Mouse (Mus musculus) kidney, adult 2 months (tissue): ENCODE measurements around the gene Grin2c. TPM values are rescaled to one million over a fixed set of nuclear protein-coding genes. Genes with fewer than 3 reads are reported as not detected.

ENCODE experiments used
- DNase-seq: peaks from one replicate; pipeline ENCODE4 v3.0.0; 2021
- H3K27ac ChIP-seq: fragments of 200-500 bp; 2 replicates; pipeline ENCODE4 v1.5.1; 2012; ENCODE audit warnings: low read depth, low read length, control low read depth, inconsistent platforms; ENCODE audit not compliant: insufficient read depth
- H3K27me3 ChIP-seq: fragments of 200-500 bp; replicated peaks from 2 replicates; pipeline ENCODE4 v1.6.1; 2012; ENCODE audit warnings: mild to moderate bottlenecking, moderate library complexity, low read length, inconsistent platforms; ENCODE audit not compliant: control insufficient read depth, insufficient read depth
- H3K36me3 ChIP-seq: fragments of 200-500 bp; 2 replicates; pipeline ENCODE4 v1.6.1; 2012; ENCODE audit warnings: mild to moderate bottlenecking, moderate library complexity, low read length, inconsistent platforms; ENCODE audit not compliant: control insufficient read depth, insufficient read depth
- H3K4me1 ChIP-seq: fragments of 200-500 bp; 2 replicates; pipeline ENCODE4 v1.6.1; 2011; ENCODE audit warnings: low read length; ENCODE audit not compliant: control insufficient read depth, insufficient read depth
- H3K4me3 ChIP-seq: fragments of 200-500 bp; 2 replicates; pipeline ENCODE4 v1.5.1; 2011; ENCODE audit warnings: mild to moderate bottlenecking, low read depth, low read length, control low read depth; ENCODE audit not compliant: insufficient read depth
- CTCF ChIP-seq: fragments of 200-500 bp; conservative IDR thresholded peaks from 2 replicates; pipeline ENCODE4 v1.5.1; 2011; ENCODE audit warnings: low read depth, mild to moderate bottlenecking, control low read depth, low read length, moderate library complexity, mixed read lengths; ENCODE audit not compliant: insufficient read depth, insufficient read length
- POLR2A ChIP-seq: fragments of 200-500 bp; IDR thresholded peaks from one replicate; pipeline ENCODE4 v1.6.1; 2011; ENCODE audit warnings: low read depth, low read length, control low read depth
- WGBS: fragments of 180-500 bp; shearing (Covaris S2); methylation state at CpG from one replicate; pipeline ENCODE4 v1.1.7; 2018; 5-methylcytosine and 5-hydroxymethylcytosine counted together
- polyA plus RNA-seq: library from polyadenylated mRNA; depleted of rRNA; stranded (reverse); fragments of >200 nt; gene quantifications from 2 replicates; pipeline ENCODE4 v1.2.3, GENCODE M21; 2012; rRNA removed

Grin2c gene
- polyA plus RNA-seq, 1 experiment, result 0.34 TPM

- H3K27ac ChIP-seq, result no peak overlapping the region
- no peaks in the 10 kb centered on the region for H3K27me3 ChIP-seq
- no peaks in the 10 kb centered on the region for H3K4me1 ChIP-seq
- DNase-seq, result no peak
- no peak overlapping the region for H3K4me3 ChIP-seq
- no peaks in the 10 kb centered on the region; the same call in 1 of the 2 replicates for H3K36me3 ChIP-seq
- WGBS, result 93% methylated on average over 9 of the region's 9 CpGs
- no peak for TF ChIP-seq POLR2A
- TF ChIP-seq CTCF, result no peak
Observed at GRCm38 (mm10) chr11:115202756-115203155, 64.3 kb downstream of the Grin2c start.

DNA sequence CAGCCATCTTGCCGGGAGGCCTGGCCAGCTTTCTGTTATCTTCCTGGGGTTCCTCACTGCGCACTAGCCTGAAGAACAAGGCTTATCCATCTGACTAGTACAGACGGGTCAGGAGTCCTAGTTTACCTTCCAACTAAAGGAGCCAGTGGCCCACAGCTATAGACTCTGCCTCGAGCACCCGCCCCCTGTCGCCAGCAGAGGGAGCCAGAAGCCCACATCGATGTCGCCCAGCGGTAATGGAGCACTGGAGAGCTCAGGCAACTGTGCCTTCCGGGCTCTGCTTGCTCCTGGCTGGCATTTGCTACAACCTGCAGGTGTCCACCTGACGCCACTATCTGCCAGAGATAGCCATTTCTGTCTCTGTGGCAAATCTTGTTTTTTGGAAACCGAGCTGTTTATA, 64.7 kb downstream of the Grin2c start:
- Histone ChIP-seq H3K36me3 (no peaks in the 10 kb centered on the region; the same call in 1 of the 2 replicates), H3K27me3 (no peaks in the 10 kb centered on the region), H3K4me3 (no peak overlapping the region), H3K27ac (no peak overlapping the region), H3K4me1 (no peaks in the 10 kb centered on the region)
- WGBS, result 21% methylated on average over 12 of the region's 12 CpGs
- TF ChIP-seq POLR2A, result no peak
- TF ChIP-seq CTCF, result peak; percentile 97
- peak; percentile 81 for DNase-seq

DNA sequence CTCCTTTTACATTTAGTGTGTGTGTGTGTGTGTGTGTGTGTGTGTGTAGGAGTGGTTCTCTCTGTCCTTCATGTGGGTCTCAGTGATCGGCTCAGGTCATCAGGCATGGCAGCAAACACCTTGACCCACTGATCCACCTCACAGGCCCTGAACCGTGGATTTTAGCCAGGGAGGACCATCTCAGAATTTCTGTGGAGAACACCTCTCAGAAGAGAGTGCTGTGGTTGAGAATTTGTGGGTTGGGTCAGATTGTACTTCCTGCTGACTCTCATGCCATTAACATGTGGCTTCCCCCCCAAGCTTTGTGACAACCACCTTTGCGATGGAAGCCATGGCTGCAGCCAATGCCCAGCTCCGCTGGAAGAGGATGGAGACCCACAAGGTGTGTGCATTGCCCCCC, 66.5 kb downstream of the Grin2c start:
- no peak overlapping the region for H3K27ac ChIP-seq
- DNase-seq, result no peak
- TF ChIP-seq CTCF (no peak), POLR2A (no peak)
- H3K36me3 ChIP-seq, result no peaks in the 10 kb centered on the region; the same call in 1 of the 2 replicates
- H3K4me3 ChIP-seq, result no peak overlapping the region
- 82% methylated on average over 4 of the region's 4 CpGs for WGBS
- no peaks in the 10 kb centered on the region for H3K4me1 ChIP-seq
- H3K27me3 ChIP-seq, result no peaks in the 10 kb centered on the region

Other genes with a start within 250 kb of the Grin2c start
- gene Cd300ld4, start 240.2 kb downstream of the Grin2c start, polyA plus RNA-seq, result 2.3 TPM in 1 of 2 replicates, not detected in the other
- 0.86 and 3.6 TPM in 2 replicates for gene Cd300ld5, start 229.5 kb downstream of the Grin2c start, polyA plus RNA-seq
- gene Cd300ld3, start 218.8 kb downstream of the Grin2c start, polyA plus RNA-seq, result 8.1 and 15.8 TPM in 2 replicates
- gene Cd300e, start 205.1 kb downstream of the Grin2c start, polyA plus RNA-seq, result 0.12 and 0.13 TPM in 2 replicates
- gene Rab37, start 175.8 kb downstream of the Grin2c start, polyA plus RNA-seq, result 0.42 and 1.1 TPM in 2 replicates
- gene Cd300lf, start 133.3 kb downstream of the Grin2c start, polyA plus RNA-seq, result 0.29 and 1.2 TPM in 2 replicates
- gene Slc9a3r1, start 103.9 kb downstream of the Grin2c start, polyA plus RNA-seq, result 229 and 239 TPM in 2 replicates
- 13.0 and 14.8 TPM in 2 replicates for gene Tmem104, start 79.8 kb downstream of the Grin2c start, polyA plus RNA-seq
- gene Nat9, start 79.4 kb downstream of the Grin2c start, polyA plus RNA-seq, result 32.4 and 35.3 TPM in 2 replicates
- 18.0 and 21.0 TPM in 2 replicates for gene Fdxr, start 9.8 kb upstream of the Grin2c start, polyA plus RNA-seq
- 14.0 and 18.1 TPM in 2 replicates for gene Fads6, start 30.4 kb upstream of the Grin2c start, polyA plus RNA-seq
- not detected in 2 replicates for gene Otop2, start 39.9 kb upstream of the Grin2c start, polyA plus RNA-seq
- 0.04 and 0.05 TPM in 2 replicates for gene Ush1g, start 54.8 kb upstream of the Grin2c start, polyA plus RNA-seq
- 0.07 and 0.13 TPM in 2 replicates for gene Otop3, start 67.5 kb upstream of the Grin2c start, polyA plus RNA-seq
- gene Hid1, start 100.5 kb upstream of the Grin2c start, polyA plus RNA-seq, result 5.4 and 6.1 TPM in 2 replicates
- gene Cdr2l, start 114.7 kb upstream of the Grin2c start, polyA plus RNA-seq, result 5.3 and 5.6 TPM in 2 replicates
- gene Mrpl58, start 136.5 kb upstream of the Grin2c start, polyA plus RNA-seq, result 145 and 146 TPM in 2 replicates
- gene Atp5h, start 152.7 kb upstream of the Grin2c start, polyA plus RNA-seq, result 296 and 478 TPM in 2 replicates
- gene Kctd2, start 152.9 kb upstream of the Grin2c start, polyA plus RNA-seq, result 35.4 and 37.8 TPM in 2 replicates
- 0.28 and 0.37 TPM in 2 replicates for gene Trim80, start 173.3 kb upstream of the Grin2c start, polyA plus RNA-seq
- gene Slc16a5, start 195.2 kb upstream of the Grin2c start, polyA plus RNA-seq, result 31.1 and 42.8 TPM in 2 replicates
- 6.8 and 7.3 TPM in 2 replicates for gene Armc7, start 208.4 kb upstream of the Grin2c start, polyA plus RNA-seq
- 47.6 and 50.5 TPM in 2 replicates for gene Nt5c, start 224.6 kb upstream of the Grin2c start, polyA plus RNA-seq
- 62.9 and 64.9 TPM in 2 replicates for gene Jpt1, start 247.1 kb upstream of the Grin2c start, polyA plus RNA-seq